Mouse (Mus musculus) liver, embryonic 13.5 days (tissue): Measurements from ENCODE around the gene Yod1. TPM values are rescaled to one million over a fixed set of nuclear protein-coding genes. Genes with fewer than 3 reads are reported as not detected.

Experiments used
- ATAC-seq: fragments of 200-750 bp; cut with Nextera tagmentation; 2 replicates; pipeline ENCODE4 v1.8.0; 2017; ENCODE audit warnings: low read depth, mild to moderate bottlenecking, moderate number of reproducible peaks, moderate library complexity
- DNase-seq: peaks from one replicate; pipeline ENCODE4 v3.0.0; 2022
- H3K27ac ChIP-seq: fragments of 300-500 bp; sonication (generic); 2 replicates; pipeline ENCODE4 v1.5.1; 2015; ENCODE audit warnings: moderate library complexity, mild to moderate bottlenecking, inconsistent platforms
- H3K27me3 ChIP-seq: fragments of 300-500 bp; sonication (generic); 2 replicates; pipeline ENCODE4 v1.6.1; 2015; ENCODE audit warnings: mild to moderate bottlenecking, inconsistent platforms
- H3K36me3 ChIP-seq: fragments of 300-500 bp; sonication (generic); 2 replicates; pipeline ENCODE4 v1.6.1; 2015; ENCODE audit warnings: mild to moderate bottlenecking, inconsistent platforms
- H3K4me1 ChIP-seq: fragments of 300-500 bp; sonication (generic); replicated peaks from 2 replicates; pipeline ENCODE4 v1.6.1; 2015; ENCODE audit warnings: inconsistent platforms
- H3K4me2 ChIP-seq: fragments of 300-500 bp; sonication (generic); 2 replicates; pipeline ENCODE4 v1.6.1; 2015; ENCODE audit warnings: inconsistent platforms, mild to moderate bottlenecking, moderate library complexity
- H3K4me3 ChIP-seq: fragments of 300-500 bp; sonication (generic); replicated peaks from 2 replicates; pipeline ENCODE4 v1.5.1; 2015; ENCODE audit warnings: mild to moderate bottlenecking, inconsistent platforms
- H3K9ac ChIP-seq: fragments of 300-500 bp; sonication (generic); 2 replicates; pipeline ENCODE4 v1.6.1; 2015; ENCODE audit warnings: mild to moderate bottlenecking, inconsistent platforms
- H3K9me3 ChIP-seq: fragments of 300-500 bp; sonication (generic); replicated peaks from 2 replicates; pipeline ENCODE4 v1.6.1; 2016; ENCODE audit warnings: inconsistent platforms
- WGBS: fragments of 180-500 bp; shearing (Covaris S2); methylation state at CpG from one replicate; pipeline ENCODE4 v1.1.7; 2015; ENCODE audit not compliant: insufficient replicate concordance; 5-methylcytosine and 5-hydroxymethylcytosine counted together
- polyA plus RNA-seq: library from polyadenylated mRNA; unstranded; fragments of >200 nt; fragmentation: Nextera tagmentation; extraction: Ambion mirVana; gene quantifications from 2 replicates; pipeline ENCODE4 v1.2.1, GENCODE M21; 2015

Gene Yod1
- polyA plus RNA-seq, 1 experiment from 2014 or later: 40.8 TPM

DNA sequence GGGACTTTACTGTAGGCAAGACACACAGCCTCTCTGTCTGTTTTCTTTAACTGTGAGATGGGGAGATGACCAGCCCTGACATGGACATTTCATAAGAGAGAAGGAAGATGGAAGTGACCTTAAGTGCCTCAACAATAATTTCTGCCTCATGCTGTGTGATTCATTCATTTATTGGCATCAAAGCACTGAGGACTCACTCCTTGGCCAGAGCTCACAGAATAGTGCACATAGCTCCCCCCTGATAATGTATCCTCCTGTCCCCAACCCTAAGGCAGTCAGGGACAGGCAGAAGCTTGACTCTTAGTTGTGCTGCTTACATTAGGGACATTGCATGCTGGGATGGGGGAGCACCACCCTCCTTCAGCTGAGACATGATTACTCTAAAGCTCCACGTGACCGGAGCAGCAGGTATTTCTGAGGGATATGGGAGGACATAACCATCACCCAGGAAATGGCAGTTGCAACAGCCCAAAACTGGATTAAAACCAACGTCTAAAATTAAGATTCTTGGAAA lies 53.9 kb downstream of the Yod1 start:
- WGBS: 63% methylated on average over 3 of the region's 3 CpGs
- Histone ChIP-seq H3K4me2 (no peak overlapping the region), H3K27me3 (0 out of 2 replicates have a peak, but pooled peaks cover 5% of the 10 kb centered on the region), H3K4me1 (peaks cover 7% of the 10 kb centered on the region; the same call in 1 of the 2 replicates), H3K9ac (no peak overlapping the region), H3K4me3 (no peak overlapping the region), H3K36me3 (no peaks in the 10 kb centered on the region), H3K27ac (no peak overlapping the region), H3K9me3 (no peaks in the 10 kb centered on the region)
- DNase-seq: no peak
- ATAC-seq: no peak

Other genes starting within 250 kb of the Yod1 start
- not detected in 2 replicates for gene Zp3r, start 87.7 kb upstream of the Yod1 start, polyA plus RNA-seq
- 0.88 and 0.94 TPM in 2 replicates for gene C4bp, start 55.7 kb upstream of the Yod1 start, polyA plus RNA-seq
- gene Gm29427, start 1.5 kb upstream of the Yod1 start, polyA plus RNA-seq: not detected in 2 replicates
- 4.5 and 5.4 TPM in 2 replicates for gene Pfkfb2, start 11.9 kb downstream of the Yod1 start, polyA plus RNA-seq
- 6.2 and 8.3 TPM in 2 replicates for gene AA986860, start 14.6 kb downstream of the Yod1 start, polyA plus RNA-seq
- gene Fcamr, start 83.6 kb downstream of the Yod1 start, polyA plus RNA-seq: not detected in 2 replicates
- 0.13 and 0.21 TPM in 2 replicates for gene Pigr, start 109.4 kb downstream of the Yod1 start, polyA plus RNA-seq
- gene Fcmr, start 148.3 kb downstream of the Yod1 start, polyA plus RNA-seq: not detected in 2 replicates
- not detected in 2 replicates for gene Il24, start 170.1 kb downstream of the Yod1 start, polyA plus RNA-seq
- gene Il20, start 194.1 kb downstream of the Yod1 start, polyA plus RNA-seq: not detected in 2 replicates
- gene Il19, start 222.8 kb downstream of the Yod1 start, polyA plus RNA-seq: not detected in 2 replicates